Comparison of ENCODE assay signal across 9 mouse cellular contexts in the genomic region with DNA sequence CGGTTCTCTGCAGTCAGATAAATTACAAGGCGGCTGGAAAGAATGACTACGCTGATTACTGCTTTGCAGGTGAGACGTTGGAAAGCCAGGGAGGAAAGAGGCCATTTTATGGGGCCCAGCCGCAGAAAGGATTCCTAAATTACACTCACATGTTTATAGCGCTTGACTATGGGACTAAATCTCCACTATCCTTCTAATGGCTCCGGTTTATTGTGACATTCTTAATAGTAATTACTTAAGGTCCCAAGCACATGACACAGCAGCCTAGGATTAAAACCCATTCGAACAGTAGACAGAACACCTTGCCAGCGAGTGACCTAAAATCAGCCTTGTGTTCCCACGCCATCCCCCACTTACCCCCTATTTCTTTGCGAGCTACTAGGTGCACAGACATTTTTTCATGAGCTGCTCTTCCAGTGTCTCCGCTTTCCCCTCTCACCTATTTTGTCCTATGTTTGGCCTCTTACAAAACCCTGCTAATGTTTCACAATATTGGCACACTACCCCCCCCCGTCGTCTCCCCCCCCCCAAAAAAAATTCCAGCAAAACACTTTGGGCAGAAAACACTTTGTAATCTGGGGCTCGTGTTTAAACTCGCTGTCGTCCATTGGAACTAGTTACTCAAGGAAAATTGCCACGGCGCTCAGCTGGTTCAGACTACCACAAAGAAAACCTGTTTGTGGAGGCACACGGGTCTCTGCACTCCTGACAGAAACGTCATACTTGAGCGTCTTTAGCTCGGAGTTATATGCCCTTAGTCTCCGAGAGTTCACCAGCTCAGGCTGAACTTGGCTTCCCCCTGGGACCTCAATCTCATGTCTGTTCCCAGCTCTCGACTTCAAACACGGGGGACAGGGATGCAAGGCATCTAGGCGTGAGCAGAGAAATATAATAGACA.
A peak's percentile ranks its signal among the peaks of the same experiment; 100 is the strongest.
DNase-seq lines count a peak whose midpoint lies in the region; ATAC-seq and TF ChIP-seq lines count a peak whose summit lies in the region.
"Had no signal": no experiment of that assay in that cellular context is flagged by ENCODE, and none has a peak within 500 bp of the region (broad histone marks: within the 10 kb centered on the region; RNA-seq: fewer than 3 reads in every experiment).

No protein-coding gene starts in this region.

- TF ChIP-seq CTCF in hindbrain, postnatal 0 days (IDR thresholded peaks at IDR 0.05; ENCODE audit: low read depth): no peak
- no peak for TF ChIP-seq CTCF in liver, embryonic 14.5 days (IDR thresholded peaks at IDR 0.05; ENCODE audit: low read depth)

- peak; percentile 3 to 4 for DNase-seq in cerebellum, postnatal 14 days
- DNase-seq in cerebellum, adult 9-10 months: no peak
- DNase-seq in embryo, embryonic 10.5 days (ENCODE audit: low spot score): peak; percentile 66
- peak; percentile 21 for DNase-seq in hindbrain, postnatal 0 days (ENCODE audit: low spot score)
- DNase-seq in liver, embryonic 14.5 days (ENCODE audit: low read depth in 3 of 3, low spot score in 3 of 3): no peak
- DNase-seq in thymus, postnatal 10 days (ENCODE audit: low spot score in 2 of 2): no peak
- no peak for DNase-seq in c-Kit-positive CD71-positive TER-119-positive erythroid progenitor cells, embryonic 14.5 days (ENCODE audit: low spot score)
- no peak for DNase-seq in adrenal gland, postnatal 25 days

- peak overlapping the region; percentile 31 for H3K4me3 ChIP-seq in hindbrain, postnatal 0 days (ENCODE audit: low read length)
- H3K4me3 ChIP-seq in liver, embryonic 14.5 days (ENCODE audit: insufficient read depth in 1 of 2, low read depth in 2 of 2, low read length in 2 of 2): peak overlapping the region in 1 of 2 experiments; percentile 21; a peak in 1 of 4 replicates
- H3K4me3 ChIP-seq: erythroblast, embryonic 14.5 days had no signal

- H3K27me3 ChIP-seq in hindbrain, postnatal 0 days (ENCODE audit: insufficient read depth, low read length): no peaks in the 10 kb centered on the region
- H3K27me3 ChIP-seq in liver, embryonic 14.5 days (ENCODE audit: control insufficient read depth, insufficient read depth, low read length): no peaks in the 10 kb centered on the region

- no peaks in the 10 kb centered on the region for H3K9me3 ChIP-seq in hindbrain, postnatal 0 days (ENCODE audit: low read length)
- no peaks in the 10 kb centered on the region for H3K9me3 ChIP-seq in liver, embryonic 14.5 days (ENCODE audit: control insufficient read depth, low read length)

- no peaks in the 10 kb centered on the region for H3K4me1 ChIP-seq in hindbrain, postnatal 0 days (ENCODE audit: insufficient read depth, low read length)
- H3K4me1 ChIP-seq in liver, embryonic 14.5 days (replicated peaks; ENCODE audit: control insufficient read depth in 2 of 2, insufficient read depth in 2 of 2, low read length in 1 of 2): no peaks in the 10 kb centered on the region

- peak; percentile 56 for ATAC-seq in hindbrain, postnatal 0 days
- peak; percentile 3; the same call in 1 of the 2 replicates for ATAC-seq in liver, embryonic 14.5 days (ENCODE audit: insufficient read depth)

- TF ChIP-seq EP300 in liver, embryonic 14.5 days (IDR thresholded peaks at IDR 0.05; ENCODE audit: low read depth): no peak

- 31% methylated on average over 27 of the region's 27 CpGs for WGBS in hindbrain, postnatal 0 days
- WGBS in liver, embryonic 14.5 days (ENCODE audit: insufficient replicate concordance): 50% methylated on average over 27 of the region's 27 CpGs

- peak overlapping the region; percentile 53 for H3K4me2 ChIP-seq in hindbrain, postnatal 0 days (ENCODE audit: low read depth, low read length)
- H3K4me2 ChIP-seq in liver, embryonic 14.5 days (ENCODE audit: low read depth): peak overlapping the region; percentile 33

- H3K27ac ChIP-seq in hindbrain, postnatal 0 days: no peak overlapping the region
- H3K27ac ChIP-seq in liver, embryonic 14.5 days: no peak overlapping the region

- H3K9ac ChIP-seq in hindbrain, postnatal 0 days (replicated peaks; ENCODE audit: low read length): no peak overlapping the region; the same call in 1 of the 2 replicates
- no peak overlapping the region for H3K9ac ChIP-seq in liver, embryonic 14.5 days (replicated peaks)

- H3K36me3 ChIP-seq in hindbrain, postnatal 0 days (ENCODE audit: insufficient read depth, low read length): no peaks in the 10 kb centered on the region
- H3K36me3 ChIP-seq in liver, embryonic 14.5 days (replicated peaks; ENCODE audit: control insufficient read depth, insufficient read depth, low read depth): no peaks in the 10 kb centered on the region

Comparison
In these comparisons a context has a peak if more than half of its experiments do, and no peak if none do; other contexts are left out.
1. DNase-seq: peak in cerebellum, postnatal 14 days (2 of 2), embryo, embryonic 10.5 days (single experiment) and hindbrain, postnatal 0 days (single experiment); none in cerebellum, adult 9-10 months (single experiment), liver, embryonic 14.5 days (0 of 3), thymus, postnatal 10 days (0 of 2), c-Kit-positive CD71-positive TER-119-positive erythroid progenitor cells, embryonic 14.5 days (single experiment) and adrenal gland, postnatal 25 days (single experiment).